Mouse (Mus musculus) colon, adult 2 months (tissue): ENCODE data around the gene Rarres1. TPM values are rescaled to one million over a fixed set of nuclear protein-coding genes. Genes with fewer than 3 reads are reported as not detected.

Source experiments
- polyA plus RNA-seq: library from polyadenylated mRNA; depleted of rRNA; stranded (reverse); fragments of >200 nt; gene quantifications from 2 replicates; pipeline ENCODE4 v1.2.3, GENCODE M21; 2012; rRNA removed

Gene Rarres1
- polyA plus RNA-seq = 2.1 and 2.2 TPM in 2 replicates

GRCm38 (mm10) chr3:67515274-67515801 is at the start of gene Rarres1:
Gene Rarres1, minus strand, starts transcription at chr3:67515523.

GRCm38 (mm10) chr3:67463450-67464372 is 51.6 kb downstream of the Rarres1 start, which contains the start of gene Lxn:
Gene Lxn, minus strand, starts transcription at chr3:67463926.

GRCm38 (mm10) chr3:67429999-67430380 is 85.3 kb downstream of the Rarres1 start, which contains the start of gene Gfm1:
Gene Gfm1, plus strand, starts transcription at chr3:67430096.

Other genes starting within 250 kb of the Rarres1 start
- gene Mlf1, start 141.4 kb downstream of the Rarres1 start, polyA plus RNA-seq = not detected in 2 replicates
- not detected in 2 replicates for gene Gm17402, start 140.4 kb downstream of the Rarres1 start, polyA plus RNA-seq
- gene Gfm1, start 85.4 kb downstream of the Rarres1 start, polyA plus RNA-seq = 11.1 and 13.1 TPM in 2 replicates
- 53.5 and 58.1 TPM in 2 replicates for gene Lxn, start 51.6 kb downstream of the Rarres1 start, polyA plus RNA-seq
- 38.9 and 42.0 TPM in 2 replicates for gene Mfsd1, start 67.2 kb upstream of the Rarres1 start, polyA plus RNA-seq